Mouse (Mus musculus): ENCODE data around the gene Irf2bp2. TPM values are rescaled to one million over a fixed set of nuclear protein-coding genes. Genes with fewer than 3 reads are reported as not detected.

Irf2bp2 gene
- polyA plus RNA-seq, 1 experiment from 2014 or later: 7.8 TPM

- H3K9ac ChIP-seq (replicated peaks; ENCODE audit: low read length): no peak overlapping the region
- no peak overlapping the region for H3K4me3 ChIP-seq (replicated peaks; ENCODE audit: low read depth, low read length)
- 93% methylated on average over 9 of the region's 9 CpGs for whole genome bisulfite sequencing
- no peaks in the 10 kb centered on the region for H3K36me3 ChIP-seq (ENCODE audit: control insufficient read depth, insufficient read depth, low read length)
- no peak overlapping the region for H3K27ac ChIP-seq (replicated peaks; ENCODE audit: low read depth, low read length)
- no peak overlapping the region for H3K4me2 ChIP-seq (ENCODE audit: low read length)
- no peaks in the 10 kb centered on the region for H3K4me1 ChIP-seq (ENCODE audit: control insufficient read depth, insufficient read depth, low read length)
- H3K9me3 ChIP-seq (ENCODE audit: control insufficient read depth, low read length): no peaks in the 10 kb centered on the region
- no peak for ATAC-seq (ENCODE audit: low FRiP score, low TSS enrichment)
- no peaks in the 10 kb centered on the region for H3K27me3 ChIP-seq (ENCODE audit: control insufficient read depth, insufficient read depth, low read length)
- DNase-seq: no peak
Observed at GRCm38 (mm10) chr8:126622111-126622795, 28.5 kb upstream of the Irf2bp2 start.

DNA sequence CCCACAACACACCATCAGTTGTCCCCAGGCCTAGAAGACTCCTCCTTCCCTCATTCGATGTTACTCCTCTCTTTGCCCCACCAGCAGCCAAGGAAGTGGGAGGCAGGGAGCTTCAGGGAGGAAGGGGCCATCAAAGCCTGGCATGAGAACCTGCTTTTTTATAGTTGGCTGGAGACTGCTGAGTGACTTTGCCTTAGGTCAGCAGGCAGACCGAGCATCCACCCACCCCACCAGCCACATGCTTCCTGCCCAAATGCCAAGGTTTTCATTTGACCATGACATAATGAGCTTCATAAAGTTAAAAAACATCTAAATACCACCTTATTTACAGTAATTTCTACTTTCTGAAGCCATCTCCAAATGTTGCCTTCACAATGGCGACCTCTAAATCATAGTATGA lies 26.9 kb upstream of the Irf2bp2 start:
- Histone ChIP-seq H3K27me3 (ENCODE audit: control insufficient read depth, insufficient read depth, low read length) (no peaks in the 10 kb centered on the region), H3K9ac (replicated peaks; ENCODE audit: low read length) (no peak overlapping the region), H3K4me3 (replicated peaks; ENCODE audit: low read depth, low read length) (no peak overlapping the region), H3K4me1 (ENCODE audit: control insufficient read depth, insufficient read depth, low read length) (no peaks in the 10 kb centered on the region), H3K4me2 (ENCODE audit: low read length) (no peak overlapping the region), H3K27ac (replicated peaks; ENCODE audit: low read depth, low read length) (no peak overlapping the region), H3K9me3 (ENCODE audit: control insufficient read depth, low read length) (no peaks in the 10 kb centered on the region), H3K36me3 (ENCODE audit: control insufficient read depth, insufficient read depth, low read length) (no peaks in the 10 kb centered on the region)
- ATAC-seq (ENCODE audit: low FRiP score, low TSS enrichment): no peak
- no peak for DNase-seq
- WGBS: 90% methylated on average over 3 of the region's 3 CpGs

- H3K9ac ChIP-seq (replicated peaks; ENCODE audit: low read length): no peak overlapping the region
- H3K9me3 ChIP-seq (ENCODE audit: control insufficient read depth, low read length): no peaks in the 10 kb centered on the region
- no peaks in the 10 kb centered on the region for H3K27me3 ChIP-seq (ENCODE audit: control insufficient read depth, insufficient read depth, low read length)
- H3K4me2 ChIP-seq (ENCODE audit: low read length): no peak overlapping the region
- H3K4me1 ChIP-seq (ENCODE audit: control insufficient read depth, insufficient read depth, low read length): no peaks in the 10 kb centered on the region
- DNase-seq (no peak), ATAC-seq (ENCODE audit: low FRiP score, low TSS enrichment) (no peak)
- no peak overlapping the region for H3K27ac ChIP-seq (replicated peaks; ENCODE audit: low read depth, low read length)
- H3K36me3 ChIP-seq (ENCODE audit: control insufficient read depth, insufficient read depth, low read length): no peaks in the 10 kb centered on the region
- H3K4me3 ChIP-seq (replicated peaks; ENCODE audit: low read depth, low read length): no peak overlapping the region
- WGBS: 96% methylated on average over 6 of the region's 6 CpGs
Observed at GRCm38 (mm10) chr8:126619487-126619886, 25.7 kb upstream of the Irf2bp2 start.

- no peak overlapping the region for H3K9ac ChIP-seq (replicated peaks; ENCODE audit: low read length)
- H3K36me3 ChIP-seq (ENCODE audit: control insufficient read depth, insufficient read depth, low read length): no peaks in the 10 kb centered on the region
- H3K4me1 ChIP-seq (ENCODE audit: control insufficient read depth, insufficient read depth, low read length): no peaks in the 10 kb centered on the region
- H3K27ac ChIP-seq (replicated peaks; ENCODE audit: low read depth, low read length): no peak overlapping the region
- ATAC-seq (ENCODE audit: low FRiP score, low TSS enrichment) (no peak), DNase-seq (no peak)
- 90% methylated on average over 5 of the region's 5 CpGs for WGBS
- H3K9me3 ChIP-seq (ENCODE audit: control insufficient read depth, low read length): no peaks in the 10 kb centered on the region
- no peak overlapping the region for H3K4me2 ChIP-seq (ENCODE audit: low read length)
- H3K4me3 ChIP-seq (replicated peaks; ENCODE audit: low read depth, low read length): no peak overlapping the region
- H3K27me3 ChIP-seq (ENCODE audit: control insufficient read depth, insufficient read depth, low read length): no peaks in the 10 kb centered on the region
Observed at GRCm38 (mm10) chr8:126617665-126618064, 23.9 kb upstream of the Irf2bp2 start.

DNA sequence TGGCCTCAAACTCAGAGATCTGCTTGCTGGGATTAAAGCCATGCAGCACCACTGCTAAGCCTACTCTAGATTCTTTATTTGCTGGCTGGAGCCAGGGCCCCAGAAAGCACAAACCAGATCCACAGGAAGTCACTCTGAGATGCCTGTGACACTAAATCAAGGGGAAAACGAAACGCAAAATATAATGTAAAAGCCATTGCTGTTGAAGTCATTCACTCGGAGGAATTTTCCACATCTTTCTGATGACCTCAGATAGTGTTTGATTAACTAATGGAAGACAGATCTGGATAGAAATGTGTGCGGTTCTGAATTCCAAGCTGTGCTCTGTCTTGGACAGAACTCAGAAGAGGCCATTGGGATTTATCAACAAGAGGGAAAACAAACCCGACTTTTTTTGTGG lies 22.9 kb upstream of the Irf2bp2 start:
- no peak overlapping the region for H3K9ac ChIP-seq (replicated peaks; ENCODE audit: low read length)
- H3K4me1 ChIP-seq (ENCODE audit: control insufficient read depth, insufficient read depth, low read length): no peaks in the 10 kb centered on the region
- DNase-seq (no peak), ATAC-seq (ENCODE audit: low FRiP score, low TSS enrichment) (no peak)
- H3K9me3 ChIP-seq (ENCODE audit: control insufficient read depth, low read length): no peaks in the 10 kb centered on the region
- no peaks in the 10 kb centered on the region for H3K36me3 ChIP-seq (ENCODE audit: control insufficient read depth, insufficient read depth, low read length)
- H3K27ac ChIP-seq (replicated peaks; ENCODE audit: low read depth, low read length): no peak overlapping the region
- no peak overlapping the region for H3K4me2 ChIP-seq (ENCODE audit: low read length)
- WGBS: 89% methylated on average over 5 of the region's 5 CpGs
- H3K4me3 ChIP-seq (replicated peaks; ENCODE audit: low read depth, low read length): no peak overlapping the region
- no peaks in the 10 kb centered on the region for H3K27me3 ChIP-seq (ENCODE audit: control insufficient read depth, insufficient read depth, low read length)

DNA sequence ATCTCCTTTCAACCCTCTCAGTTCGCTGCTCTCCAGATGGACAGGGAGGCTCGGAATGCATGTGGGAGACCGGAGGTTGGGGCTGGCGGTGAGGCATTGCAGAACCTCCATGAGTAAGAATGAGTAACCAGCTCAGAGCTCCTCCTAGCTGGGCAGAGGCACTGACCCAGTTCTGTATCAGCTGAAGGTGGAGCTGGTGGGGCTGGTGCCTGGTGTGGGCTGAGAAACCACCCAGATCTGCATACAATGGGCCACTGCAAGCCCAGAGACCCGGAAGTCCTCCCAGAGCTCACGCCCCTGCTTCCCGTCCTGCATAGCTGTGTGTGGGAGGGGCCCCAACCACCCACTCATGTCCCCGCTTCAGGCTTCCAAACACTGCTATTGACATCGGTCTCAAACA lies 22.0 kb upstream of the Irf2bp2 start:
- no peak for ATAC-seq (ENCODE audit: low FRiP score, low TSS enrichment)
- Histone ChIP-seq H3K4me2 (ENCODE audit: low read length) (no peak overlapping the region), H3K27me3 (ENCODE audit: control insufficient read depth, insufficient read depth, low read length) (no peaks in the 10 kb centered on the region)

DNA sequence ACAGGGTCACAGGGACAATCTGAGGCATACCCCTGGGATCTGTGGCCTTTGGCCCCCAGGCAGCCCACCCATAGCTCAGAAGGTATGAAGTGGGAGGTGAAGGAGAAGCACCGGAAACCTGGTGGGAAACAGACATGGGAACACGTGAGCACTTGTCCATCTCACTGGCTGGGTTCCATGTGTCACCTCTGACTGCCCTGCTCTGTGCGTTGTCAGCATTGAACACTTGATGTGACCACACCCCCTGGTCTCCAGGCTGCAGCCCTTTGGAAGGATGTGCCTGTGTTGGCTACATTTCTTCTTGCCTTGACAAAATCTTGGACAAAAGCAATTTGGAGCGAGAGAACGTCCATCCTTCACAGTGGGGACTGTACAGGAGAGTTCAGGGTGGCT lies 20.9 kb upstream of the Irf2bp2 start:
- ATAC-seq (ENCODE audit: low FRiP score, low TSS enrichment) (no peak), DNase-seq (no peak)
- Histone ChIP-seq H3K27me3 (ENCODE audit: control insufficient read depth, insufficient read depth, low read length) (no peaks in the 10 kb centered on the region), H3K4me3 (replicated peaks; ENCODE audit: low read depth, low read length) (no peak overlapping the region), H3K36me3 (ENCODE audit: control insufficient read depth, insufficient read depth, low read length) (no peaks in the 10 kb centered on the region), H3K9ac (replicated peaks; ENCODE audit: low read length) (no peak overlapping the region), H3K9me3 (ENCODE audit: control insufficient read depth, low read length) (no peaks in the 10 kb centered on the region), H3K4me2 (ENCODE audit: low read length) (no peak overlapping the region), H3K4me1 (ENCODE audit: control insufficient read depth, insufficient read depth, low read length) (no peaks in the 10 kb centered on the region), H3K27ac (replicated peaks; ENCODE audit: low read depth, low read length) (no peak overlapping the region)
- WGBS: 90% methylated on average over 5 of the region's 5 CpGs

More for the DNA sequence above, 22.0 kb upstream of the Irf2bp2 start:
- H3K9ac ChIP-seq (replicated peaks; ENCODE audit: low read length): no peak overlapping the region
- no peak for DNase-seq
- H3K36me3 ChIP-seq (ENCODE audit: control insufficient read depth, insufficient read depth, low read length): no peaks in the 10 kb centered on the region
- WGBS: 77% methylated on average over 9 of the region's 9 CpGs
- no peaks in the 10 kb centered on the region for H3K4me1 ChIP-seq (ENCODE audit: control insufficient read depth, insufficient read depth, low read length)
- no peak overlapping the region for H3K4me3 ChIP-seq (replicated peaks; ENCODE audit: low read depth, low read length)
- no peak overlapping the region for H3K27ac ChIP-seq (replicated peaks; ENCODE audit: low read depth, low read length)
- H3K9me3 ChIP-seq (ENCODE audit: control insufficient read depth, low read length): no peaks in the 10 kb centered on the region

DNA sequence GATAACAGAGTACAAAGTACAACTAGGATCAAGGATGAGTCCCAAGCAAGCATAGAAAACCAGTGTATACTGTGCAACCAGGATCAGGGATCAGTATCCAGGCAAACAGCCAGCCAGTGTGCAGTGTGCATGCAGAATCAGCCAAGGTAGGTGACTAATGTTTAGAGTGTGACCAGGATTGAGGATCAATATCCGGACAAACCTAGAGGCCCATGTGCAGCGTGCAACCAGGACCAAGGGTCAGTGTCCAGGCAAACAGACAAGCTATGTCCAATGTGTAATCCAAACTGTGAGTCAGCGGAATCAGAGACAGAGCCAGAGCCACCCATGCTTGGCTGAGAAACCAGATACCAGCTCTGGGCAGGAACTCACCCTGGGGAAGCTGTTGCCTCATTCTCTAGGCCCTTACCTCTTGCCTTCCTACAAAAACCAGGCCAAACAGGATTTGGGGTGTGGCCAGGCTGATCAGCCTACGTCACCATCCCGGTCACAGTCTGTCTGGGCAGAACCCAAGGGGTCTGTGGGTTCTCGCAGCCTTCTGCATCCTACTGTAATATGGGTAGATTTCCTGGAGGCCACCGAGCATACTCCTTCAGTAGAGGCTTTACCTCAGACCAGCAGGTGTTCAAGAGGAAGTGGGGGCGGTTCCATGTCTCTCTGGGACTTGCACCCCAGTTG lies 20.4 kb upstream of the Irf2bp2 start:
- DNase-seq: no peak
- no peak for ATAC-seq (ENCODE audit: low FRiP score, low TSS enrichment)
- Histone ChIP-seq H3K36me3 (ENCODE audit: control insufficient read depth, insufficient read depth, low read length) (no peaks in the 10 kb centered on the region), H3K4me2 (ENCODE audit: low read length) (no peak overlapping the region), H3K9ac (replicated peaks; ENCODE audit: low read length) (no peak overlapping the region), H3K4me1 (ENCODE audit: control insufficient read depth, insufficient read depth, low read length) (no peaks in the 10 kb centered on the region), H3K9me3 (ENCODE audit: control insufficient read depth, low read length) (no peaks in the 10 kb centered on the region), H3K4me3 (replicated peaks; ENCODE audit: low read depth, low read length) (no peak overlapping the region), H3K27ac (replicated peaks; ENCODE audit: low read depth, low read length) (no peak overlapping the region), H3K27me3 (ENCODE audit: control insufficient read depth, insufficient read depth, low read length) (no peaks in the 10 kb centered on the region)
- WGBS: 89% methylated on average over 8 of the region's 8 CpGs

DNA sequence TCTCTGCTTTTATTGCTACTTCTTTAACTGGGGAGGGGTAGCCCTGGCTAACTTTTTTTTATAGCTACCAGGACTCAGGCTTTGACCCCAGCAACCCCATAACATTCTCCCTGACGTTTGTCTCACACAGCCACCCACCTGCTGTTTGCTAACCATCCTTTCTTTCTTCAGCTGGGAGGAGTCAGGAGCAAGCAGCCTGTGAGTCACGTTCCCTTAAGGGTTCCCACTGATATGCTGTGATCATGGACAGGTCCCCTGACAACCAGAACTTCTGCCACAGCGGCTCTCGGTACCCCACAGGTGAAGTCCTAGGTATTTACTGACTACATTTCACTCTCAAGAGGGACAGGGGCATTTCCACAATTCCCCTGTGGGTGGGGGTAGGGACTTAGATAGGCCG lies 19.4 kb upstream of the Irf2bp2 start:
- Histone ChIP-seq H3K4me2 (ENCODE audit: low read length) (no peak overlapping the region), H3K4me1 (ENCODE audit: control insufficient read depth, insufficient read depth, low read length) (peaks cover 5% of the 10 kb centered on the region; the same call in 1 of the 2 replicates), H3K27me3 (ENCODE audit: control insufficient read depth, insufficient read depth, low read length) (no peaks in the 10 kb centered on the region), H3K4me3 (replicated peaks; ENCODE audit: low read depth, low read length) (no peak overlapping the region), H3K27ac (replicated peaks; ENCODE audit: low read depth, low read length) (no peak overlapping the region), H3K9me3 (ENCODE audit: control insufficient read depth, low read length) (no peaks in the 10 kb centered on the region), H3K9ac (replicated peaks; ENCODE audit: low read length) (no peak overlapping the region), H3K36me3 (ENCODE audit: control insufficient read depth, insufficient read depth, low read length) (no peaks in the 10 kb centered on the region)
- ATAC-seq (ENCODE audit: low FRiP score, low TSS enrichment): no peak
- 58% methylated on average over 5 of the region's 5 CpGs for WGBS
- no peak for DNase-seq
